Mouse (Mus musculus) hindbrain, embryonic 15.5 days (tissue): ENCODE results near the gene Nmnat2. TPM values are rescaled to one million over a fixed set of nuclear protein-coding genes. Genes with fewer than 3 reads are reported as not detected.

ENCODE experiments used
- ATAC-seq: fragments of 200-750 bp; cut with Nextera tagmentation; 2 replicates; pipeline ENCODE4 v1.8.0; 2017; ENCODE audit warnings: low read depth, moderate number of reproducible peaks, moderate TSS enrichment; ENCODE audit not compliant: low FRiP score
- H3K27ac ChIP-seq: fragments of 300-500 bp; sonication (generic); replicated peaks from 2 replicates; pipeline ENCODE4 v1.5.1; 2015; ENCODE audit warnings: mild to moderate bottlenecking, inconsistent platforms
- H3K27me3 ChIP-seq: fragments of 300-500 bp; sonication (generic); 2 replicates; pipeline ENCODE4 v1.6.1; 2015; ENCODE audit warnings: control low read depth, inconsistent platforms
- H3K36me3 ChIP-seq: fragments of 300-500 bp; sonication (generic); 2 replicates; pipeline ENCODE4 v1.6.1; 2015; ENCODE audit warnings: control low read depth, inconsistent platforms
- H3K4me1 ChIP-seq: fragments of 300-500 bp; sonication (generic); replicated peaks from 2 replicates; pipeline ENCODE4 v1.6.1; 2015; ENCODE audit warnings: control low read depth, inconsistent platforms
- H3K4me2 ChIP-seq: fragments of 300-500 bp; sonication (generic); 2 replicates; pipeline ENCODE4 v1.6.1; 2015; ENCODE audit warnings: moderate library complexity, mild to moderate bottlenecking, inconsistent platforms
- H3K4me3 ChIP-seq: fragments of 300-500 bp; sonication (generic); 2 replicates; pipeline ENCODE4 v1.5.1; 2015; ENCODE audit warnings: mild to moderate bottlenecking, inconsistent platforms
- H3K9ac ChIP-seq: fragments of 300-500 bp; sonication (generic); 2 replicates; pipeline ENCODE4 v1.6.1; 2015; ENCODE audit warnings: inconsistent platforms
- H3K9me3 ChIP-seq: fragments of 300-500 bp; sonication (generic); 2 replicates; pipeline ENCODE4 v1.6.1; 2016; ENCODE audit warnings: control low read depth, inconsistent platforms
- WGBS: fragments of 180-500 bp; shearing (Covaris S2); methylation state at CpG from one replicate; pipeline ENCODE4 v1.1.7; 2015; 5-methylcytosine and 5-hydroxymethylcytosine counted together
- polyA plus RNA-seq: library from polyadenylated mRNA; unstranded; fragments of >200 nt; fragmentation: Nextera tagmentation; extraction: Ambion mirVana; gene quantifications from 2 replicates; pipeline ENCODE4 v1.2.1, GENCODE M21; 2015

The Nmnat2 gene
- polyA plus RNA-seq, 1 experiment from 2014 or later: 81.6 TPM

DNA sequence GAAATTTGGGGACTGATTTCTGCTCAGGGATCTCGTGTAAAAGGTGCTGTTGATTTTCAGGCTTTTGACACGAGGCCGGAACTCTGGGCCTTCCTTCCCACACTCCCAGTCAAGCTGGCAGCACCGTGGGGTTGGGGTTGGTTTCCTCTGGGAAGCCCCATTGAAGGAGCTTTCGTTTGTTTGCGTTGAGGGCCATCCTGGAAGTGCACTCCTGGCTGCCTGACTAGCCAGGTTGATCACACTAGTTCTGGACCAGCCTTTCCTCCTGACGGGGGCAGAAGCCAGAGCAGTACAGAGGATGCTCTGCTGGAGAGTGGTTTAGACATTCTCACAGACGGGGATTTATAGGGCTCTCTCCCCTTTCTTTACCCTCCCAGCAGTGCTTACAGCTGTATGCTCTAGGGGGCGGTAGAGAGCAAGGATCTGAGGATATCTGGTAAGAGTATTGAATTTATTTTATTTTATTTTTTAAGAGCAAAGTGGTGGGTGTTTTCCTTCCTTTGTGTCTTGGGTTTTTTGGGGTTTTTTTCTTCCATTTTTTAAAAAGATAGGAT, 146.6 kb downstream of the Nmnat2 start:
- Histone ChIP-seq H3K9ac (no peak overlapping the region), H3K4me2 (no peak overlapping the region), H3K4me1 (no peaks in the 10 kb centered on the region), H3K4me3 (no peak overlapping the region), H3K27me3 (no peaks in the 10 kb centered on the region), H3K36me3 (peaks cover 2% of the 10 kb centered on the region; the same call in 1 of the 2 replicates), H3K27ac (no peak overlapping the region), H3K9me3 (no peaks in the 10 kb centered on the region)
- 41% methylated on average over 9 of the region's 9 CpGs for WGBS
- ATAC-seq: no peak

DNA sequence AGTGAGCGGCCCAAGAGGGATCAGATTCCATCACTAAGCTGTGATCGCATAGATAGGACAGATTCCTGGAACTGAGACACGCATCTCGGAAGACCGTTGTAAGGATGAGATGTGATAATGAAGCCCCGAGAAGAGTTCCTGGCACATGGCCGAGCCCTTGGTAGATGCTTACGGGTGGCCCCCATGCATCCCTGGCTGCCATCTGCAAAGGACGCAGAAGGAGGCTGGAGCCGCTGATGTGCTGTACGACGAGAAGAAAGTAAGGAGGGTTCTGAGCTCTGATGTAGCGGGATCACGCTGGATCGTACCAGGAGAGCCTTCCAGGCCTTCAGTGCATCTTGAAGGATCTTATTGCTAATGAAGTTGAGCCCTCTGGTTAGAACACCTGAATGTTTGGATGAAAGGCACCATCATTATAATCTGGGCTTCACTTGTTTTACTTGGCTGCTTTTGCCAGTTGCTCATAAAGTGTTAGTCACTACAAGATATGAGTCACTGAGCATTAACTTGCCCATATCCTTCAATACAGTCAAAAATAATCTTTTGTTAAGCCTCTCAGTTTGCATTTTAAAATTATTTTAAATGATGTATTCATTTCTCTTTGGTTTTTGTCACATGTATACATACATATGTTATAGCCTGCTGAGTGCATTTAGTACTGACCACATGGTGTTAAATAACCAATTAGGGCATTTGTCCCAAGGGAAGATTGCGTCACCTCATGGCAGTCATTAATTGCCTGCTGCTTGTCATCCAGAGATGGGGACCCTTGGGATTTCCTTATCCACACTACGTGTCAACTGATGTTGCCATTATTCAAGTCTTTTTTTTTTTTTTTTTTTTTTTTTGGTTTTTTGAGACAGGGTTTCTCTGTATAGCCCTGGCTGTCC, 147.7 kb downstream of the Nmnat2 start:
- Histone ChIP-seq H3K27ac (no peak overlapping the region), H3K4me2 (no peak overlapping the region), H3K27me3 (no peaks in the 10 kb centered on the region), H3K9me3 (no peaks in the 10 kb centered on the region), H3K4me3 (no peak overlapping the region), H3K36me3 (0 out of 2 replicates have a peak, but pooled peaks cover 2% of the 10 kb centered on the region), H3K4me1 (0 out of 2 replicates have a peak, but pooled peaks cover under 1% of the 10 kb centered on the region), H3K9ac (no peak overlapping the region)
- 88% methylated on average over 17 of the region's 17 CpGs for WGBS
- ATAC-seq: no peak

DNA sequence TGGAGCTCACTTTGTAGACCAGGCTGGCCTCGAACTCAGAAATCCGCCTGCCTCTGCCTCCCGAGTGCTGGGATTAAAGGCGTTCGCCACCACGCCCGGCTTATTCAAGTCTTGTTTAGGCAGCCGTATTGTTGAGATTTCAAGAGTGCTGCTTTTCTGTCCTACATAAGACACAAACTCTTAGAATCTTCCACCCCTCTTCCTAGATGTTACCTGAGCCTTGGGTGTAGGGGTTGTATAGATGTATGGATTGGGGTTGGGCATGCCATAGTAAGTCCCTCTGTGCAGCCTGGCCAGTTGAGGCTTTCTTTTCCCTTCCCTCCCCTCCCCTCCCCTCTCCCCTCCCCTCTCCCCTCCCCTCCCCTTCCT, 148.4 kb downstream of the Nmnat2 start:
- no peak for ATAC-seq
- Histone ChIP-seq H3K4me3 (no peak overlapping the region), H3K27ac (no peak overlapping the region), H3K9me3 (no peaks in the 10 kb centered on the region), H3K9ac (no peak overlapping the region), H3K4me1 (0 out of 2 replicates have a peak, but pooled peaks cover 7% of the 10 kb centered on the region), H3K36me3 (0 out of 2 replicates have a peak, but pooled peaks cover 2% of the 10 kb centered on the region), H3K27me3 (no peaks in the 10 kb centered on the region), H3K4me2 (no peak overlapping the region)
- WGBS: 99% methylated on average over 8 of the region's 8 CpGs

DNA sequence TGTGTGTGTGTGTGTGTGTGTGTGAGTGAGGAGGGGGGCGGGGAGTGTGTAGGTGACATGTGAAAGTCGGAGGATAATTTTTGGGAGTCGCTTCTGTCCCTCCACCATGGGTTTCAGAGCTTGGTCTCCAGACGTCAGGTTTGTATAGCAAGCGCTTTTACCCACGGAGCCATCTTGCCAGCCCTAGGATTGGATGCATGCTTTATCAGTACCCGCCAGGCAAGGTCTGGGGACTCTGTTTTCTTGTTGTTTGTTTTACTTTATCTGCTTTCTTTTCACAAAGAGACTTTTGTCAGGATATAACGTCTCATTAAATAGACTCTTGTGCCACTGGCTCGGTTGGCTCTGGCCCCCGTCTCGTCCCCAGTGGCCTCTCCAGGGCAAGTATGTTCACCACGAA, 150.0 kb downstream of the Nmnat2 start:
- Histone ChIP-seq H3K27ac (no peak overlapping the region), H3K4me1 (0 out of 2 replicates have a peak, but pooled peaks cover 7% of the 10 kb centered on the region), H3K27me3 (no peaks in the 10 kb centered on the region), H3K4me2 (no peak overlapping the region), H3K4me3 (no peak overlapping the region), H3K9ac (no peak overlapping the region), H3K9me3 (no peaks in the 10 kb centered on the region), H3K36me3 (0 out of 2 replicates have a peak, but pooled peaks cover 2% of the 10 kb centered on the region)
- no peak for ATAC-seq
- WGBS: 80% methylated on average over 12 of the region's 12 CpGs

DNA sequence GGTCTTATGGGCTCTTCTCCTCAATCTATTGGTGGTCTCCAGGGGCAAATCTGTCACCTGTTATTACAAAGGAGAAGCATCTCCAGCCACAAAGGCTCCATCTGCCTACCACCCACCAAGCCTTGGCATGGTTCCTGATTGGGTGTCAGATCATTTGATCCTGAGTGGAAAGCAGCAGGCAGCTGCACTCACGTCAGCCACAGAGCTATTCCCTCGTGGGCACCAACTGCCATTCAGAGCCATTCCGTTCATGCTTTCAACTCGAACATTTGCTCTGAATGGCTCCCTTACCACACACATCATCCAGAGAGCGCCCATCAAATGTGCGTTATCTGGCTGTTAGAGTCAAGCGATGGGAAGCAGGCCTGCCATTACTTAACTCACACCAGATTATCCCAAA, 153.1 kb downstream of the Nmnat2 start:
- no peak overlapping the region for H3K4me2 ChIP-seq
- H3K4me1 ChIP-seq: 0 out of 2 replicates have a peak, but pooled peaks cover 7% of the 10 kb centered on the region
- 29% methylated on average over 7 of the region's 7 CpGs for WGBS
- no peaks in the 10 kb centered on the region for H3K27me3 ChIP-seq
- H3K27ac ChIP-seq: no peak overlapping the region
- H3K9ac ChIP-seq: no peak overlapping the region
- no peaks in the 10 kb centered on the region for H3K9me3 ChIP-seq
- peak; percentile 69; the same call in 1 of the 2 replicates for ATAC-seq
- peaks cover 14% of the 10 kb centered on the region for H3K36me3 ChIP-seq
- H3K4me3 ChIP-seq: no peak overlapping the region

GRCm38 (mm10) chr1:153109346-153109745, 154.6 kb downstream of the Nmnat2 start:
- no peak overlapping the region for H3K4me3 ChIP-seq
- H3K4me2 ChIP-seq: no peak overlapping the region
- H3K4me1 ChIP-seq: 0 out of 2 replicates have a peak, but pooled peaks cover 7% of the 10 kb centered on the region
- no peaks in the 10 kb centered on the region for H3K9me3 ChIP-seq
- H3K27me3 ChIP-seq: no peaks in the 10 kb centered on the region
- H3K36me3 ChIP-seq: peaks cover 18% of the 10 kb centered on the region
- H3K27ac ChIP-seq: no peak overlapping the region
- no peak for ATAC-seq
- H3K9ac ChIP-seq: no peak overlapping the region
- 79% methylated on average over 5 of the region's 5 CpGs for WGBS

DNA sequence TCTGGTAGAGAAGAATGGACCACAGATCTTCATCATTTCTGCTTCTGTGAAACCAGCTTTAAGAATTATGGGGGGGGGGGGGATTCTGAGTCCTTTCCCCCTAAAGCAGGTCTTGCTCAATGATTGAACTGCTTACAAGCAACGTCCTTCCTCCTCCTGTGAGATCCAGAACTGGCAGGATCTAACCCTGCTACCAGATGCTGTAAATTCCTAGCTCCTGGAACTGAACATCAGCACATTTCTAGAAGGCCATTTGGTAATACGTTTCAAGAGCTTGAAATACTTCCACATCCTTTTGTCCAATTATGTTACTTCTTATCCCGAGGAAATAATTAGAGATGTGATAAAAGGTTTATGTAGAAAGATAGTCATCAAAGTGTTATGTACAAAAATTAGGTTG, 155.0 kb downstream of the Nmnat2 start:
- ATAC-seq: no peak
- Histone ChIP-seq H3K27ac (no peak overlapping the region), H3K9me3 (no peaks in the 10 kb centered on the region), H3K4me1 (0 out of 2 replicates have a peak, but pooled peaks cover 7% of the 10 kb centered on the region), H3K4me2 (no peak overlapping the region), H3K4me3 (no peak overlapping the region), H3K27me3 (no peaks in the 10 kb centered on the region), H3K9ac (no peak overlapping the region), H3K36me3 (peaks cover 17% of the 10 kb centered on the region)
- 73% methylated on average over 3 of the region's 3 CpGs for WGBS

DNA sequence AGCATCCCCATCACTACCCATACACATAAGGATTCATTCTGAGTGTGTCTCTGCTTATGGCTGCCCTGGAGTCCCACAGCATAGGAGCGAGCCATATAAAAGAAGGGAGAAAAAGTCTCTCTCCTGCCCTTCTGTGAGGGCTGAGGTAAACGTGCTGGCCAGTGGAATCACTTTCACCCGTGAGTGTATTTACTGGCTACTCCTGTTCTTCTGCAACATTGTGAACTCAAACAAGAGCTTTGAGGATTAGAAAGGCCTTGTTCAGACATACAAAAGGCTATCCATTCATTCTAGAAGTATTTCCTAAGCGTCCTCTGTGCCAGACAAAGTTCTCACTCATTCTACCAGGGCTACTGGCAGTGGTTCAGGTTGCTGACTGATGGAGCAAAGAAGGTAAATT, 156.8 kb downstream of the Nmnat2 start:
- Histone ChIP-seq H3K4me2 (no peak overlapping the region), H3K9me3 (no peaks in the 10 kb centered on the region), H3K27ac (no peak overlapping the region), H3K4me1 (0 out of 2 replicates have a peak, but pooled peaks cover 7% of the 10 kb centered on the region), H3K36me3 (peaks cover 17% of the 10 kb centered on the region), H3K9ac (no peak overlapping the region), H3K4me3 (no peak overlapping the region), H3K27me3 (no peaks in the 10 kb centered on the region)
- WGBS: 67% methylated on average over 4 of the region's 4 CpGs
- ATAC-seq: no peak

GRCm38 (mm10) chr1:153115315-153115714, 160.5 kb downstream of the Nmnat2 start:
- Histone ChIP-seq H3K27ac (no peak overlapping the region), H3K36me3 (peaks cover 17% of the 10 kb centered on the region), H3K27me3 (no peaks in the 10 kb centered on the region), H3K9me3 (no peaks in the 10 kb centered on the region), H3K4me1 (no peaks in the 10 kb centered on the region), H3K4me3 (no peak overlapping the region), H3K9ac (no peak overlapping the region), H3K4me2 (no peak overlapping the region)
- 88% methylated on average over 8 of the region's 8 CpGs for WGBS
- ATAC-seq: no peak

DNA sequence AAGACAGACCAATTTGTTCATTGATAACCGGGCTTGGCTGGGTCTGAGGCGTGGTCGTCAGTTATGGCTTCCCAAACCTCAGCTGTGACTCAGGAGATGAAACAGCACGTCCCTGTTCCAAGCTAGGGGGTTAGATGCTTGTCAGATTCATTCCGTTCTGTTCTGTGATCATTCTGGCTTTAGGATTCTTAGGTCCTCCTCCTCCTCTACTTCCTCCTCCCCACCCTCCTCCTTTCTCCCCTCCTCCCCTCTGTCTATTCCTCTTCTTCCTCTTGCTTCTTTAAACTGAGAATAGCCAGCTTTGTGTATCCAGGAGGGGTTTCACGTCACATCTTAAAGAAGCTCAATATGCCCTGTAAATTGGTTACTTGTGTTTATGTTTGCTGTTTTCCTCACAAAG, 165.8 kb downstream of the Nmnat2 start:
- 79% methylated on average over 6 of the region's 6 CpGs for WGBS
- Histone ChIP-seq H3K4me3 (no peak overlapping the region), H3K9ac (no peak overlapping the region), H3K9me3 (no peaks in the 10 kb centered on the region), H3K4me2 (no peak overlapping the region), H3K27ac (no peak overlapping the region), H3K4me1 (no peaks in the 10 kb centered on the region), H3K27me3 (no peaks in the 10 kb centered on the region), H3K36me3 (no peaks in the 10 kb centered on the region)
- no peak for ATAC-seq

DNA sequence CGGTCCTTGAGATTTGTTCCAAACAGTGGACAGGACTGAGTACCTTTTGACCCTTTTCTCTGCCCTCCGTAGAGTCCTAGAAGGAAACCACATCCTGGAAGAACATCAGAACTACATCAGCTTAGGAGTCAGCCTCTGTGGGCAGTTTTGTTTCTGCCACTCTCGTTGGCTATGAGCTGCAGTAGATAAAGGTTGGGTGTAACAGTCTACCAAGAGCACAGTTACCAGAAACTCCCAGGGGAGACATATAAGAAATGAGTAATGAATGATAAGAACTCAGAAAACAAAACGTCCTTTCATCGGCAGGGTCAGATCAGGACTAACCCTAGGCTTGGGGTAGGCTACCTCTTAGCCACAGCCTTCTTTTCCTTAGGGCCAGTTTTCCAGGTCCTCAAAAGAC, 166.5 kb downstream of the Nmnat2 start:
- H3K9me3 ChIP-seq: no peaks in the 10 kb centered on the region
- H3K27ac ChIP-seq: no peak overlapping the region
- no peak overlapping the region for H3K4me2 ChIP-seq
- H3K27me3 ChIP-seq: no peaks in the 10 kb centered on the region
- H3K4me3 ChIP-seq: no peak overlapping the region
- ATAC-seq: no peak
- no peaks in the 10 kb centered on the region for H3K4me1 ChIP-seq
- H3K9ac ChIP-seq: no peak overlapping the region
- 85% methylated on average over 5 of the region's 5 CpGs for WGBS
- no peaks in the 10 kb centered on the region for H3K36me3 ChIP-seq

DNA sequence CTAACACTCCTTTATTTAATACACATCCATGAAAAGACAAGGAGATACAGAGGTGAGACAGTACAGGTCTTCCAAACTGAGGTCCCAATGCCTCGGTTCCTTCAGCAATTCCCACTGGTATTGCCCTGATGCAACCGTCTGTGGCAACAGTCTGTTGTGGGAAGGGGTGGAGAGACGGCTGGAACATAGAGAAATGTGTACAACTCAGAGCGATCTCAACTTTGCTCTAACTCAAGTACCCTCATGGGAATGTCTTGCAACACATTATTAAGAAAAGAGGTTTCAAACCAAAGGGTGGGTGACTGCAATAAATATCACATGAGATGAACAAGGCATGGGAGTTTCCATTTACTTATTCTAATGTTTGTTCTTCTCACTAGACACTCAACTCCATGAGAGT, 168.0 kb downstream of the Nmnat2 start:
- Histone ChIP-seq H3K4me1 (no peaks in the 10 kb centered on the region), H3K9me3 (no peaks in the 10 kb centered on the region), H3K36me3 (no peaks in the 10 kb centered on the region), H3K9ac (no peak overlapping the region), H3K4me2 (no peak overlapping the region), H3K4me3 (no peak overlapping the region), H3K27ac (no peak overlapping the region), H3K27me3 (no peaks in the 10 kb centered on the region)
- WGBS: 86% methylated on average over 4 of the region's 4 CpGs
- no peak for ATAC-seq
